Mouse (Mus musculus) limb, embryonic 14.5 days (tissue): ENCODE data around the gene Vash2. TPM values are rescaled to one million over a fixed set of nuclear protein-coding genes. Genes with fewer than 3 reads are reported as not detected.

Experiments used
- ATAC-seq: fragments of 200-750 bp; cut with Nextera tagmentation; 2 replicates; pipeline ENCODE4 v1.8.0; 2017; ENCODE audit warnings: low read depth, moderate number of reproducible peaks, moderate TSS enrichment; ENCODE audit not compliant: low FRiP score
- DNase-seq: peaks from one replicate; pipeline ENCODE4 v3.0.0-alpha.2; 2015; ENCODE audit warnings: low spot score
- H3K27ac ChIP-seq: fragments of 300-500 bp; sonication (generic); replicated peaks from 2 replicates; pipeline ENCODE4 v1.5.1; 2014; ENCODE audit warnings: low read depth, mild to moderate bottlenecking, low read length, moderate library complexity, mixed read lengths
- H3K27me3 ChIP-seq: fragments of 300-500 bp; sonication (generic); 2 replicates; pipeline ENCODE4 v1.6.1; 2014; ENCODE audit warnings: low read length, mixed read lengths; ENCODE audit not compliant: control insufficient read depth, insufficient read depth
- H3K36me3 ChIP-seq: fragments of 300-500 bp; sonication (generic); 2 replicates; pipeline ENCODE4 v1.6.1; 2014; ENCODE audit warnings: mild to moderate bottlenecking, low read length, moderate library complexity, mixed read lengths; ENCODE audit not compliant: control insufficient read depth, insufficient read depth
- H3K4me1 ChIP-seq: fragments of 300-500 bp; sonication (generic); 2 replicates; pipeline ENCODE4 v1.6.1; 2014; ENCODE audit warnings: antibody characterized with exemption, low read length, mixed read lengths; ENCODE audit not compliant: control insufficient read depth, insufficient read depth
- H3K4me2 ChIP-seq: fragments of 300-500 bp; sonication (generic); replicated peaks from 2 replicates; pipeline ENCODE4 v1.6.1; 2014; ENCODE audit warnings: low read depth, mild to moderate bottlenecking, low read length, moderate library complexity; ENCODE audit not compliant: severe bottlenecking
- H3K4me3 ChIP-seq: fragments of 300-500 bp; sonication (generic); replicated peaks from 2 replicates; pipeline ENCODE4 v1.5.1; 2014; ENCODE audit warnings: low read length
- H3K9ac ChIP-seq: fragments of 300-500 bp; sonication (generic); 2 replicates; pipeline ENCODE4 v1.6.1; 2014; ENCODE audit warnings: mild to moderate bottlenecking, low read depth, low read length, moderate library complexity; ENCODE audit not compliant: severe bottlenecking
- H3K9me3 ChIP-seq: fragments of 300-500 bp; sonication (generic); 2 replicates; pipeline ENCODE4 v1.6.1; 2016; ENCODE audit warnings: low read length; ENCODE audit not compliant: control insufficient read depth
- POLR2A ChIP-seq: fragments of 200-500 bp; IDR thresholded peaks from 2 replicates; pipeline ENCODE4 v1.8.0; 2012; ENCODE audit warnings: inconsistent platforms, mild to moderate bottlenecking, moderate library complexity, borderline replicate concordance; ENCODE audit not compliant: insufficient read depth, insufficient read length; ENCODE audit errors: extremely low read depth
- WGBS: fragments of 180-500 bp; shearing (Covaris S2); extraction: QIAGEN DNeasy Blood & Tissue Kit; methylation state at CpG from one replicate; pipeline ENCODE4 v1.1.7; 2014; 5-methylcytosine and 5-hydroxymethylcytosine counted together
- polyA plus RNA-seq, 2 experiments: library from polyadenylated mRNA; depleted of rRNA in 1 of 2; stranded (reverse) in 1 of 2; unstranded in 1 of 2; fragments of >200 nt; fragmentation: Nextera tagmentation in 1 of 2; extraction: Ambion mirVana in 1 of 2; gene quantifications; 2 replicates each; pipeline versions ENCODE4 v1.2.1 to v1.2.3; 2012 to 2014

Gene Vash2
- polyA plus RNA-seq, 2 experiments, result 40.1 to 64.7 TPM

- 86% methylated on average over 9 of the region's 9 CpGs for WGBS
- Histone ChIP-seq H3K36me3 (no peaks in the 10 kb centered on the region), H3K4me1 (no peaks in the 10 kb centered on the region), H3K4me3 (no peak overlapping the region), H3K4me2 (no peak overlapping the region), H3K27me3 (no peaks in the 10 kb centered on the region), H3K9me3 (no peaks in the 10 kb centered on the region), H3K27ac (no peak overlapping the region), H3K9ac (no peak overlapping the region)
- no peak for ATAC-seq
- TF ChIP-seq POLR2A, result no peak
- DNase-seq, result no peak
Measured at GRCm38 (mm10) chr1:190989437-190990082, 10.5 kb upstream of the Vash2 start.

- ATAC-seq (no peak), DNase-seq (no peak)
- Histone ChIP-seq H3K4me3 (no peak overlapping the region), H3K9ac (no peak overlapping the region), H3K4me1 (peaks cover 14% of the 10 kb centered on the region), H3K4me2 (no peak overlapping the region), H3K9me3 (no peaks in the 10 kb centered on the region), H3K27ac (no peak overlapping the region), H3K36me3 (no peaks in the 10 kb centered on the region), H3K27me3 (no peaks in the 10 kb centered on the region)
- no peak for TF ChIP-seq POLR2A
- WGBS, result 78% methylated on average over 4 of the region's 4 CpGs
Measured at GRCm38 (mm10) chr1:190981412-190981811, 2.3 kb upstream of the Vash2 start.

DNA sequence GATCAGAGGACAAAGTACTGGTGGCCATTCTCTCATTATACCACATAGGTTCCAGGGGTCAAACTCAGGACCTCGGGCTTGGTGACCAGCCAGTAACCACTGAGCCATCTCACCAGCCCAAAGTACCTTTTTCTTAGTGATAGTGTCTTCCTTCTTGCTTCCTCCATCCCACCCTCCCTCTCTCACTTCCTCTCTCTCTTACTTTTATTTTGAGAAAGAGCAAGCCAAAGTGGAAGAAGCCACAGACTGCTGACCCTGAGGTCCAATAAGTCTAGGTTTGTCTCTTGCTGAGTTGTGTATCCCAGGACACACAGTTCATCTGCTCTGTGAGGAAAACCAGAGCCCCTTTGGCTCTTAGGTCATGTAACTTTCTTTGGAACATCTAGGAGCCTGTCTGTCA lies 1.4 kb upstream of the Vash2 start:
- Histone ChIP-seq H3K27me3 (no peaks in the 10 kb centered on the region), H3K9me3 (no peaks in the 10 kb centered on the region), H3K4me1 (peaks cover 14% of the 10 kb centered on the region), H3K27ac (no peak overlapping the region), H3K4me2 (0 out of 2 replicates have a peak overlapping the region, but pooled peaks have one; percentile 3), H3K9ac (no peak overlapping the region), H3K4me3 (no peak overlapping the region), H3K36me3 (no peaks in the 10 kb centered on the region)
- TF ChIP-seq POLR2A, result no peak
- ATAC-seq (no peak), DNase-seq (no peak)
- 88% methylated on average over 1 of the region's 1 CpGs for WGBS

GRCm38 (mm10) chr1:190978511-190979073 lies 504 bp downstream of the Vash2 start:
- peak overlapping the region; percentile 86 for H3K9ac ChIP-seq
- ATAC-seq (peak; percentile 76), DNase-seq (peak; percentile 55)
- WGBS, result under 1% methylated on average over 45 of the region's 46 CpGs
- peak overlapping the region; percentile 78 for H3K4me3 ChIP-seq
- H3K9me3 ChIP-seq, result no peaks in the 10 kb centered on the region
- peaks cover 14% of the 10 kb centered on the region for H3K4me1 ChIP-seq
- H3K27ac ChIP-seq, result peak overlapping the region; percentile 93
- H3K27me3 ChIP-seq, result no peaks in the 10 kb centered on the region
- peaks cover 16% of the 10 kb centered on the region for H3K36me3 ChIP-seq
- 0 out of 2 replicates have a peak, but pooled peaks have one; percentile 48 for TF ChIP-seq POLR2A
- peak overlapping the region; percentile 94 for H3K4me2 ChIP-seq

GRCm38 (mm10) chr1:190978001-190978400 lies 1.1 kb downstream of the Vash2 start:
- H3K27me3 ChIP-seq, result no peaks in the 10 kb centered on the region
- peak overlapping the region; percentile 86 for H3K9ac ChIP-seq
- TF ChIP-seq POLR2A, result no peak
- no peaks in the 10 kb centered on the region for H3K9me3 ChIP-seq
- 0% methylated on average over 19 of the region's 22 CpGs for WGBS
- peak overlapping the region; percentile 78 for H3K4me3 ChIP-seq
- peak overlapping the region; percentile 94 for H3K4me2 ChIP-seq
- peaks cover 14% of the 10 kb centered on the region for H3K4me1 ChIP-seq
- no peak for DNase-seq
- ATAC-seq, result no peak
- H3K36me3 ChIP-seq, result peaks cover 22% of the 10 kb centered on the region
- peak overlapping the region; percentile 5; the same call in 1 of the 2 replicates for H3K27ac ChIP-seq
